ENCODE assay signal across 18 mouse cellular contexts in genomic region chr7:29031641-29032040, GRCm38 (mm10).
"Had no signal": no experiment of that assay in that cellular context is flagged by ENCODE, and none has a peak within 500 bp of the region (broad histone marks: within the 10 kb centered on the region; RNA-seq: fewer than 3 reads in every experiment).

No protein-coding gene starts in this region.

- H3K36me3 ChIP-seq: midbrain, embryonic 10.5 days; midbrain, embryonic 12.5 days; neural tube, embryonic 13.5 days; neural tube, embryonic 15.5 days had no signal

- H3K4me2 ChIP-seq: lung, embryonic 14.5 days; midbrain, embryonic 12.5 days; neural tube, embryonic 13.5 days; neural tube, embryonic 15.5 days had no signal

- H3K27ac ChIP-seq: midbrain, embryonic 10.5 days; midbrain, embryonic 12.5 days; neural tube, embryonic 13.5 days; neural tube, embryonic 15.5 days had no signal

- H3K9me3 ChIP-seq: midbrain, embryonic 12.5 days; neural tube, embryonic 13.5 days; neural tube, embryonic 15.5 days had no signal

- ATAC-seq: midbrain, embryonic 16.5 days had no signal

- H3K27me3 ChIP-seq: midbrain, embryonic 12.5 days; neural tube, embryonic 13.5 days; neural tube, embryonic 15.5 days had no signal

- H3K9ac ChIP-seq: lung, embryonic 14.5 days; midbrain, embryonic 12.5 days; neural tube, embryonic 13.5 days; neural tube, embryonic 15.5 days had no signal

- DNase-seq: lung, embryonic 14.5 days; lung, postnatal 10 days; lung, postnatal 4 days; midbrain, embryonic 14.5 days; retina, postnatal 1 day; right cerebral cortex, adult 18-20 months; right cerebral cortex, postnatal 25 days; right cerebral cortex, postnatal 4 days; spleen, adult 18-20 months; thymus, adult 18-20 months; thymus, postnatal 14 days; thymus, postnatal 36 days had no signal

- H3K4me1 ChIP-seq: midbrain, embryonic 10.5 days; midbrain, embryonic 12.5 days; neural tube, embryonic 13.5 days; neural tube, embryonic 15.5 days had no signal

- H3K4me3 ChIP-seq: midbrain, embryonic 10.5 days; midbrain, embryonic 12.5 days; myocyte; neural tube, embryonic 13.5 days; neural tube, embryonic 15.5 days had no signal
